Mouse (Mus musculus): Measurements from ENCODE around the gene Traf3ip2.

Gene Traf3ip2

DNA sequence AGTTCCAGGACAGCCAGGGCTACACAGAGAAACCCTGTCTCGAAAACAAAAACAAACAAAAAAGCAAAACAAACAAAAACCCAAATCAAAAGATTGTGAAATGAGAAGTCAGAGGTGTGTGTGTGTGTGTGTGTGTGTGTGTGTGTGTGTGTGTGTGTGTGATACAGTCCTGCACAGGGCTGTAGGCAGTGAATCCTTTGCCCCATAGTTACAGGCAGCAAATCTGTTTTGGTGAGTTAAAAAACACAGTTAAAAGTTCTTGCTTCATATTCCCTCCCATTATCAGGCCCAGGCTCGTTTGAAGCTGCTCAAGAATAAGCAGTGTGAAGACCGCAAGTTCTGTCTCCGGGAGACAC is at the start of gene Traf3ip2:
Traf3ip2 (plus strand) TSS at position 302 of the 356 bp plus-strand sequence.
- no peak for DNase-seq (ENCODE audit: low read depth, low spot score)

DNA sequence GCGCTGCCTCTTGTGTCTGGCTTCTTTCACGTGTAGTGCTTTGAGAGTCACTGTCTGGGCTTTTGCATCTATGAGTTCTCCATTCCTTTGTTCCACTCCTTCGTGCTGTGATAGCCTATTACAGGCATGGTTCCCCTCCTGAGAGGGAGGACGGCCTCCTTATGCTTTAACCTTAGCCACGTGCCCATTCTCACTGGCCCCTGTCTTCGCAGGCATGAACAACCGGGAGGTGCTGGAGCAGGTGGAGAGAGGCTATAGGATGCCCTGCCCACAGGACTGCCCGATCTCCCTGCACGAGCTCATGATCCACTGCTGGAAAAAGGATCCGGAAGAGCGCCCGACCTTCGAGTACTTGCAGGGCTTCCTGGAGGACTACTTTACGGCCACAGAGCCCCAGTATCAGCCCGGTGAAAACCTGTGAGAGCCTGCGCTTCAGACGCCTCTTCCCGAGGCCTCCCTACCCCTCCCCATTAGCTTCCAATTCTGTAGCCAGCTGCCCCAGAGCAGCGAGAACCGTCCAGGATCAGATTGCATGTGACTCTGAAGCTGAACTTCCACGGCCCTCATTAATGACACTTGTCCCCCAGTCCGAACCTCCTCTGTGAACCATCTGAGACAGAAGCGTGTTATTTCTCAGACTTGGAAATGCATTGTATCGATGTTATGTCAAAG is 49.0 kb upstream of the Traf3ip2 start:
- DNase-seq (ENCODE audit: low read depth, low spot score), result no peak

DNA sequence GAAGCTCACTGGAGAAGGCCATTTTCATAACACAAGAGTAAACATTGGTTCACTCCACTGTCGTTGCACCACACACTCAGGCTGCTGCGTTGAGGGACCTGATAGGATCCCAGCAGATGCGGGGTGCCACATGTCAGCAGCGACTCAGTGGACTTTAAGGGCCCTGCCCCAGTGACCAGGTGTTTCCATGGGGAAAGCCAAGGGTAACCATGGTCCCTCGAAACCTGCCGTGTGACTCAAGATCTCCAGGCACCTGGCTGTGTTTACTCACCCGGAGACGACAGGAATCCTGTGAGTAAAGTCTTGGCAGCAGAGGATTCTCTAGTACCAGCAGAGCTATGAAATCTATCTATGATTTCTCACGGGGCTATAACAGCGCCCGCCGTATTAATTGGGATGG is 45.8 kb upstream of the Traf3ip2 start:
- DNase-seq (ENCODE audit: low read depth, low spot score), result no peak

DNA sequence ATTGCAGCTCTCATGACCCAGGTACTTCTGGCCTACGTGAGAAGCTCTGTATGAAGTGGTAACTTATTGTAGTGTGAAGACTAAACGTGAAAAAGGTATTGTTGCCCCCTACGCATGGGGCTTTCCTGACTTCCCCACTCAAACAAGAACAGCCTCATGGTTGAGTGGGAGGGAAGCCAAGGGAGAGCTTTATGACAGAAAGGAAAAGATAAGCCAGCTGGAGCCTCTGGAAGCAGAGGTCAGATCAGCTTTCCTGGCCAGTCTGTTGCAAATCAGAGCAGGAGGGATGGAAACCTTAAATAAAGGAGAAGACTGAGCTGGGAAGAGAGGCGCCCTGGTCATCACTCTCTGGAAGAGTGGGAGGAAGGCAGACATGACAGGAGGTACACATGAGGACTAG is 43.7 kb upstream of the Traf3ip2 start:
- DNase-seq (ENCODE audit: low read depth, low spot score), result no peak

DNA sequence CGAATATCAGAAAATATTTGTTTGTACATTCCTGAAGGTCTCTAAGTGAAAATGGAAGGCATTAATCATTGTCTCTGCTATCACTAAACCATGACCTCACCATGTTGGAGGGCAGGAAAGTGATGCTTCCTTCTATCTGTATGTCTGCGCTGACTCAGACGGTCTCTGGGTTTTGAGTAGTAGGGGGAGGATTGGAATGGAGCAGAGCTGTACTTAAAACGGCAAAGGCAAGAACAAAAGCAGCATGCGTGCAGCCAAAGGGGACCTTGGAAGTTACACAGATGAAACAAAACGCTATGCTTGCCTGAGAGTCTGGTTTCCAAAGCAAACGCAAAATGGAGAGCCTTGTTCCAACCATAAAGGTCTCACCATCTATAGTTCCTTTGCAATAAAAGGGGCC is 41.7 kb upstream of the Traf3ip2 start:
- DNase-seq (ENCODE audit: low read depth, low spot score), result no peak

DNA sequence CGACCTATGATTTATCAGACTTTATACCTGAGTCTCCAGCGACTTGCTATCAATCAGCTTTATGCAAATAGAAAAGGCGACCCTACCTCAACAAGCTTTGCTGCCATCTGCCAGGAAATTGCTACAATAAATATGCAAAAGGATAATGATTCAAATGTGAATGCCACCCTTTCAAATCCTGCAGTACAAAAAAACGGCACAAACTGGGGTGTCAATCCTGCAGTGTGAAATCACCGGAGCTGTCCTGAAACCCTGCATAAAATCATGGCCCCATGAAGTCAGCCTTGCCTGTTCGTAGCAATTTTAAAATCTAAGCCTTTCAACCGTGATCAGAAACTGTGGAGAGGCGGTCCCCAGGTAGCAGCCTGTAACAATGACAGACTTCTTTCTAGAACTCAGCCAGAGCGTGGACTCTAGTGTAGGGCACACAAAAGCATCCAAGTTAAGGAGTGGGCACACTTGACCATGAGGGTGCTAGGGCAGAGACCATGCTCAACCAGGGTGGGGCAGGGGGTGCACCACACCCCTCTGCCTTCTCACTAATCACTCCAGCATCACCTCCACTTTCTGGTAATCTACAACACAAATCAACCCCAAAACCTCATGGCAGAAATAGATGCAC is 40.6 kb upstream of the Traf3ip2 start:
- no peak for DNase-seq (ENCODE audit: low read depth, low spot score)

DNA sequence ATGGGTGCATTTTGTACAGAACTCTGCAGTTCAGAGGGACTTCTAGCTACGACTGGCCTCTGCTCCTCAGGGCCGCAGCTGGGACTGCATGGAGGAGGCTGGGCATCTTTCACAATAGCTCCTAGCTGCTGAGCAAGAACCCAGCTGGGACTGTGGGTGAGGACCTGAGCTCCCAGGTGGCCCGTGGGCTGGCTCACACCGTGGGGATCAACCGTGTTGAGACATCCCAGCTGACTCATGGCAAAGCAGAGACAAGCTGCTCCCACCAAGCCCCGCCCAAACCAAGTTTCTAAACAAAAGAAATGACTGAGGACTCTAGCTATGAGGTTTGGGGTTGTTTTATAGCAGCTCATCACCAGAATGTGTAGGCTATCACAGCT is 40.1 kb upstream of the Traf3ip2 start:
- peak; percentile 40 for DNase-seq (ENCODE audit: low read depth, low spot score)

DNA sequence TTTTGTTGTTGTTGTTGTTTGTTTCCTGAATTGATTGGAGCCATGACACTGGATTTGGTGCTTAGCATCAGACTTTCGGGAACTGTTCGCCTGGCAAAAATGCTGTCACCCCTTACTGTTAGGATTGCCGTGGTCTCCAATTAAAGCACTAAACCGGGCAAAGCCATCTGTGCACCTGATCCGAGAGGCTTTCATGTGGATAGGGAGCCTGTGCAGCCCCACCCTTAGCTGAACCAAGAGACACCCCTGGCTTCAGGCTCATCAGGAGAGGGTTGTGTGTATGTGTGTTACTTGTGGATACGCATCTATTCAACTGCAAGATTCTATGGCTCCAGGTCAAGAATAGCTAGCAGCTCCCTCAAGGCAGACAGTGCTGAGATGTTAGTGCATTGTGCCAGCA is 36.3 kb upstream of the Traf3ip2 start:
- DNase-seq (ENCODE audit: low read depth, low spot score), result no peak

DNA sequence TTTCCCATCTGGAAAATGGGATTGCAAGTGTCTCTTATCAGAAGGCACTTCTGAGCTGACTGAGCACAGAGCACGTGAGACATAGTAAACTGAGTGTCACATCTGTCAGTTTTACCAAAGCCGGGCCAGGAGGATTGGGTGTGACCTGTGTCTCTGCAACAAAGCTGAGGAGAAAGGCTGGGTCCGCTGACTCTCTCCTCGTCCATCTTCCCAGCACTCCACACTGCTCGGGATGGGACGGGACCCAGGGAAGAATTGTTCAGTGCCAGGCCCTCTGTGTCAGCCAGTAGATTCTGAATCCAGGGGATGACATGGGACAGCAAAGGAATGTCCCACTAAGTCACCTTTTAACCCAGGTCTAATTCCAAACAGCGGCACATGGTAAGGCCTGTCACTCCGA is 32.3 kb upstream of the Traf3ip2 start:
- DNase-seq (ENCODE audit: low read depth, low spot score), result no peak

DNA sequence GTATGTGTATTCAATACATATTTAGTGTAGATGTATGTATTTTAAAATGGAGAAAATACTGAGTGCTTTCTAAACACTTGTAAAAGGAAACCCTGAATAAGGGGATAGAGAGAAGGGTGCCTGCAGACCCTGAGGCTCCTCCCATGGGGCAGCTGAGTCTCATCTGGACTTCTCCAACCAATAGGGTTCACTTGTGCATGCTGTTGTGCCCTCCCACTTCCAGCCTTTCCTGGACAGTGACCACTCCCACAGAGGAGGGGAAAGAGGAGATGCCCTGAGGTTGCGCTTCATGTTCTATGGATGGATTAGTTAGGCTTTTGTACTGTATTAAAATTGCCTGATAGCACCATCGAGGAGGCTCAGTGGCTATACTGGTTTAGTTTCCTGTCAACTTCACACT is 30.3 kb upstream of the Traf3ip2 start:
- DNase-seq (ENCODE audit: low read depth, low spot score), result peak; percentile 73

DNA sequence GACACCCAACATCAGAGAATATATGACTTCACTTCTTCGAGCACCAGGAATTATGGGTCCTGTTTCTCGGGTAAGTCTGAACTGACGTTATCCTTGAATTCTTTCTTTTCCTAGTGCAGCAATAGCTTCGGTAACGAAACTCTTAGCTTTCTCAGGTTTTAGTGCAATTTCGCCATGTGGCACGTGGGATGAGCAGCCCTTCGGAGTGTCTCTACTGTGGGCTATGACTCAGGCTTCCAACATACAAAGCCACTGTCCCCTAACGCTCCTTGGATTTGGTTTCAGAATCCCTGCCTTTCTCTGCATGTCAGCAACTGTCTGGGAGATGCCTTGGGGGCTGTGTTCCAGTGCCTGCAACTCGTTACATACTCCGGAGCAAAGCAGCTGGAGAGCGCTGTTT is 29.0 kb upstream of the Traf3ip2 start:
- no peak for DNase-seq (ENCODE audit: low read depth, low spot score)

DNA sequence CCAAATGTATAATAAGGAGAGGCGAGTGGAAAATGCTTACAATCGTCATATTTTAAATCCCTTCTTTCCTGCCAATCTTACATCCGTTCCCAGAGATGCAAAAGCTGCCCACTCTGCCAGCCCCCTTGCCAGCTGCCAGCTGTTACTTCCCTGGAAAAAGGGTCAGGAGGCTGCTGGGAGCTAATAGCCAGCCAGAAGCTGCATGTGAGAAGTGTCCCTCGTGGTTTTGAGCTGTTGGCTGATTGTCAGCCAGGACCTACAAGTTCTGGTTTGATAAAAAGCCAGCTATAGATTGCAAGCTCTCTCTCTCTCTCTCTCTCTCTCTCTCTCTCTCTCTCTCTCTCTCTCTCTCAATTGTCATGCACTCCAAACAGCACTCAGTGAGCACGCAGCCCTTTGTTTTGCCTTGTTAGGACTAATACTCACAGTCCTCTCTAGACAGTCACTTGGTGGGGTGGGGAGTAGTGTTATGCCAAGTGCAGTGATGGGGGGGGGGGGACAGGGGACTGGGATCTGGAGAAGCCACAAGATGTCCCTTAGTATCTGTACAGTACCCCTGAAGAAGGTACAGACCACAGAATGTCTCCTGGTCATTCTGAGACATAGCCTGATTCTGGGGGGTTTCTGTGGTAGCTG is 25.3 kb upstream of the Traf3ip2 start:
- no peak for DNase-seq (ENCODE audit: low read depth, low spot score)

DNA sequence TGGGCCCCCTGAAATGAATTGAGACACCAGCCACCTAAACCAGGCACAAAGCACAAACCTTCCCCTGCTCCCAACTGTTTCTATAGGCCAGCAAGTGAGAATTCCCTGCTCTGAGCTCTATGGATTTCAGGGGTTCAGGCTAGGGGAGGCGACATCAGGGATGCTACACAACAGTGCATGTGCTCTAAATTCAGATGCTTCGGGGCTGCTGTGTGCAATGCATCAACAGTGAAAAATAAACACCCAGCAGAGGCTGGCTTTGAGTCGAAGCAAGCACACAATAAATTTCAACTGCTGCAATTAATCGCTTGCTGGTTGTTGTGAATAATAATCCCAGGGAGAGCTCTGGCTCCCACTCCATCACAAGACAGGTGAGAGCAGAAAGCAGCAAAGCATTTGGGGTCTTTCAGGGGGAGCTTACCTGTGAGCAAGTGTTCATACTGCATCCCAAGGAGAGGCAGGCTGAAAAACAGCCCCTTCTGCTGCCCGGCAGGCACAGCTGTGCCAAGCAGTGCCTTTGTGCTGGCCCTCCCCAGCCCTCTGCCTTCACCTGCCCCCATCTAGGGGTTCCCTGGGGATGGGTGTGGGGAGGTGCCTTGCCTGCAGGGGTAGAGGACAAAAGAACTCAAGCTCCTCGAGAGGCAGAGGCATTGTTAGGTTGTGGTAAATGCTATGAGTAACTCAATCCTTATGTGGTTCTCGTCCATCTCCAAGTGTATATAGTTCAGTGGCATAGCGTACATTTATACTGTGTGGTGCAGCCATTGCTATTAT is 24.6 kb upstream of the Traf3ip2 start:
- DNase-seq (ENCODE audit: low read depth, low spot score), result no peak

DNA sequence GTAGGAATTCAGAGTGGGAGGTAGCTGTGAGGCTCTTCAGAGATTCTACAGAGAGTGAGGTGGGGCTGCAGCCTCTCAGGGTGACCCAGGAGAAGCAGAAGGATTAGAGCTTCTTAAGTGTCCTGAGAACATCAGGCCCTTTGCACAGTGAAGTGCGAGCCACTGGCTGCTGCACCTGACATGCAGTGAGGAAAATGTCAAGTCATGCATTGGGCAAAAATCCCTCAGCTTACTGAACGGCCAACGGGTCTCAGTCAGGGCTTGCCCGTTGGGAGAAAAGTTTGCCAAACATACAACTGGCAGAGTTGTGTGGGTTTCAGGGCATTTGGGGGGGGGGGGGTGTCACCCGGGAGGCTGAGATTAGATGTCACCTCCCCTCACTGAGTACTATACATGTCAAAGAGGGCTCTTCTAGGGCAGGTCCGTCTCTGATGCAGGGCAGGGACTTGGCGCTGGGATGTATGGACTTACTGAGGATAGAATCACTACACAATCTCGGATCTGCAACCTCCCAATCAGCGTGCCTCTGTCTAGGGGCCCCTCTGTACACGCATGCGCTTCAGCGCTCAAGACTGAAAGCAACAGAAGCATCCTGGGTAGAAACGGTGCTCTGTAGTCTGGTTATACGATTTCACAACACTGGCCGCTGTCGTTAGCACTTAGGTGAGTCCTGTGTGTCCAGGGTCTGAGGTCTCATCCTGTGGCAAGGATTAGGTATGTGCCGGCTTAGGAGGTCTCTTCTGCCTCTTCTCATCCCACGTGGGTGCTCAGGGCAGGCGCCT is 22.8 kb upstream of the Traf3ip2 start:
- peak; percentile 73 for DNase-seq (ENCODE audit: low read depth, low spot score)

DNA sequence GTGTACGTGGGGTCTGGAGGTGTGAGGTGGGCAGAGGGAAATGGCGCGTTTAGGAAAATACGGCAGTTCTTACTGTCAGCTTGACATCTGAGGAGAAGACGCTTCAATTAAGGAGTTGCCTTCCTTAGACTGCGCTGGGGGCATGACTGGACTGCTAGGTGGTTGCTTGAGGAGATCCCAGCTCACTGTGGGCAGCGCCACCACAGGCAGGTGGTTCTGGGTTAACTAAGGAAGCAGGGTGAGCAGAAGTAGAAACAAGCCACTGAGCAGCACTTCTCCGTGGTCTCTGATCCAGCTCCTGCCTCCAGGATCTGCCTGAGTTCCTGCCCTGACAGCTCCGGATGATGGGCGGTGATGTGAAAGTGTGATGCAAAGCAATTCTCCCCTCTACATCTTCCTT is 22.1 kb upstream of the Traf3ip2 start:
- DNase-seq (ENCODE audit: low read depth, low spot score), result no peak

DNA sequence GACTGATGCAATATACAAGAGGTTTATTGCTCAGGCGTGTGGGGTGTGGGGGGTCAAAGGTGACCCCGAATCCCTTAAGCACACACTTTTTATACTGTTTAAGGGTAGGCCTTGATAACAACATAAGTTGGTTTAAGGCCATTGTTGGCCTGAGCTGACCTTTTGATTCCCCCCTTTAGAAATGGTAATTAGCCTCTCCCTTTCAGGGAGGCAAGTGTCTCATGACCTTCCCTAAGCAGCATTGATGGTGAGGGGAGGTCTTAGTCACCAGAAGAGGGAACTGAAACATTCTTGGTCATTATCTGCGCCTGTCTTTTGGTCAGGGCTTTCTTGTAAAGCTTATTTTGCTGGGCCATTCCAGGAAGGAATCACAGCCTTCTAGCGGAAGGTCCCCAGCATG is 20.2 kb upstream of the Traf3ip2 start:
- peak; percentile 80 for DNase-seq (ENCODE audit: low read depth, low spot score)

DNA sequence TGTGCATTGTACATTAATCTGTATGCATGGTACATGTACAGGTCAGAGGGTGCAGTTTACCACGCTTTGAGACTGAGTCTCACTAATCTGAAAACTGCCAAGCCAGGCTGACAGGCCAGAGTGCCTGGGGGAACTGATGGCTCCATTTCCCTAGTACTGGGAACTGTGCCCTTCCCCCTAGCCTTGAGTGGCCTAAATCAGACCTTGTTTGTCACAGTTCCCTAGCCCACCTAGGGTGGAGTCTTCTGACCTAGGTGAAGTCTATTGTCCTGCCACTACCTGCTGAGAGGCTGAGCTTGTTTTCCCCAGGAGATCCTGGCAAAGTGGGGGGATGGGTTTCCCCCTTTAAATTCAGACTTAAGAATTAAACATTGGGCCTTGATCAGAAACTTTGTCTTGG is 18.0 kb upstream of the Traf3ip2 start:
- peak; percentile 83 for DNase-seq (ENCODE audit: low read depth, low spot score)

DNA sequence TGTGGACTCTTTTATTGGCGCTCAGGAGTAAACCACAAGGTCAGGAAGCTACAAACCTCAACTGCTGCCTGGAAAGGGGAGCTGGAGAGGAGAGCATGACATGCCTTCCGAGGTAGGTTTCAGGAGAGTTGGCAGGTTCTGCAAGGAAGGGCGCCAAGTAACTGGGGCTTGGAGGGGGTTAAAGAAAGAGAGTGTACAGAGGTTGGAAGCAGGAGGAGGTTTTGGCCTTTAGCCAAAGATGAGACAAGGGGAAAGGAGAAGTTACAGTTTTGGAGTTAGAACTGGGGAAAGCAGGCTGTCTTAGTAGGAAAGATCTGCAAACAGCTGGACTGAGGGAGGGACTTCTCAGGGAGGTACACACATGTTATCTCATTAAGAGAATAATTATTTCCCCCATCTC is 16.9 kb upstream of the Traf3ip2 start:
- no peak for DNase-seq (ENCODE audit: low read depth, low spot score)

DNA sequence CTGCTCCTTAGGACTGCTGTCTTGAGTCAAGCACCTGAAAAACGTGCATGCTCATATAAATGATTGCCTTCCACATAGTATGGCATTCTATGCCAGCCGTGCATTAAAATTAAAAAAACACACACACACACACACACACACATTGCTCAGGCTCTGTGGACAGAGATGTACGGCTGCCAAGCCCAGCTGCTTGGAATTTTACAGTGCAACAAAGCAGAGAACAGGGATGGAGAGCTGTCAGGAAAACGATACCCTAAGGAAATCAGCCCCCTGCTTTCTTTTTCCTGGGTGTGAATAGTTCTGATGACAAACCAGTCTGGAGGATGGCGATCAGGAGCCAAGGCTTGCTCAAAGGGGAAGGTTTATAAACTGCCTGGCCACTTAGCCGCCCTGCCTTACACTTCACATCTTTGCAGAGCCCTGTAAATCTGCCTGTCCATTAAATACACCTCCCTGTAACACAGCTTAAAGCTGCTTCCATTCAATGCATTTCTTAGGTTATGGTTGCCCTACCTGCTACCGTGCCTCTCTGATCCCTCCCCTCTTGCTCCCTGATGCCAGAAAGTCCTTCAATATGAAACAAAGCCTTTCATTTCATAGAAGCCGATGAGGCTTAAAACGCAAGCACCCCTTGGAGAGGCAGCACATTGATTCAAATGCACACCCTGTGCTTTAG is 15.5 kb upstream of the Traf3ip2 start:
- no peak for DNase-seq (ENCODE audit: low read depth, low spot score)

DNA sequence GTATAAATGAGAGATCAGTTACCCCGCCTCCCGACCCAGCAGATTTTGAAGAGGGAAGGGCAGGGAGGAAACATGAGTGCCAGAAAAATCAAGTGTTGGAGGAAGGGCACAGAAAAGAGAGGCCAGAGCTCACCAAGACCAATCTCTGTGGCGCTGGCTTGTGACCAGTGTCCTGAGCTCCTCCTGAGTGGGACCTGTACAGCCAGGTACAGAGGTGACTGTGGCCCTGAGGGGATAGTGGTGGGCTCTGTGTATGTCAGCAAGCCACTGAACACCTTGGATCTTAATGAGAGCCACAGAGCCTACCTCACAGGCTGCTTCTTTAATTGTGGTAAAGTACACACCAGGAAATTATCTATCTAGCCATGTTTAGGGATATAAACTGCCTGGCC is 14.9 kb upstream of the Traf3ip2 start:
- DNase-seq (ENCODE audit: low read depth, low spot score), result no peak

DNA sequence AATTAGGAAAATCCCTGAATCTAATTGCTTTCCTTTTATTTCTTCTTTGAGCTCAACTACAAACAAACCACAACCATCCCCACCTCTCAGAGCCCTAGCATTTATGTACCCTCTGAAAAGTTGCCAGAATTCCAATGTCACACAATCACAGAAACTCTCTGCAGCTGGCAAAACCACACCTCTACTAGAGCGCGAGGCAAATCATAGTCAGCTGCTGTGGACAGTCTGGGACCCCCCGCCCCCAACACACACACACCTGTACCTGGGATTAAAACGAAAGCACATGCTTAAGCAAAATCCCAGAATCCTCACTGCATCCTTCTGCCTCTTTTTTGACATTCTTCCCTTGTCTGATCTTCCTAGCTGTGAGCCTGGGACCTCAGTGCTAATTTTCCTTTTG is 13.1 kb upstream of the Traf3ip2 start:
- no peak for DNase-seq (ENCODE audit: low read depth, low spot score)
